Mouse (Mus musculus) embryonic fibroblast, embryonic 13.5 days (primary cell): Measurements from ENCODE around the gene Gm29427.

ENCODE experiments used
- CTCF ChIP-seq: IDR thresholded peaks from 2 replicates; pipeline ENCODE4 v1.5.1; 2011; ENCODE audit warnings: mild to moderate bottlenecking, control low read depth, low read length, moderate library complexity, borderline replicate concordance; ENCODE audit not compliant: insufficient read depth
- POLR2A ChIP-seq: IDR thresholded peaks from 2 replicates; pipeline ENCODE4 v1.6.1; 2011; ENCODE audit warnings: low read depth, mild to moderate bottlenecking, control low read depth, low read length, moderate library complexity

- no peak for TF ChIP-seq CTCF
- TF ChIP-seq POLR2A = no peak
These were observed 74.6 kb downstream of the Gm29427 start for GRCm38 (mm10) chr1:130640967-130641366.
